Mouse (Mus musculus): ENCODE measurements around the gene Tmco3.

GRCm38 (mm10) chr8:13339646-13339990 lies 51.6 kb downstream of the Tmco3 start:
- TF ChIP-seq CTCF (IDR thresholded peaks at IDR 0.05; ENCODE audit: insufficient read depth, low read length) (no peak), POLR2A (IDR thresholded peaks at IDR 0.05; ENCODE audit: borderline replicate concordance, extremely low read depth, low read depth, low read length) (no peak)
